Mouse (Mus musculus) forebrain, embryonic 16.5 days (tissue): Measurements from ENCODE around the gene Rpl29. TPM values are rescaled to one million over a fixed set of nuclear protein-coding genes. Genes with fewer than 3 reads are reported as not detected.

Experiments used
- ATAC-seq: fragments of 200-750 bp; cut with Nextera tagmentation; 2 replicates; pipeline ENCODE4 v1.8.0; 2017; ENCODE audit warnings: mild to moderate bottlenecking, moderate library complexity
- H3K27ac ChIP-seq: fragments of 300-500 bp; sonication (generic); 2 replicates; pipeline ENCODE4 v1.5.1; 2014; ENCODE audit warnings: low read length, control low read depth
- H3K27me3 ChIP-seq: fragments of 300-500 bp; sonication (generic); replicated peaks from 2 replicates; pipeline ENCODE4 v1.6.1; 2014; ENCODE audit warnings: low read length; ENCODE audit not compliant: control insufficient read depth, insufficient read depth
- H3K36me3 ChIP-seq: fragments of 300-500 bp; sonication (generic); 2 replicates; pipeline ENCODE4 v1.6.1; 2014; ENCODE audit not compliant: control insufficient read depth, insufficient read depth
- H3K4me1 ChIP-seq: fragments of 300-500 bp; sonication (generic); replicated peaks from 2 replicates; pipeline ENCODE4 v1.6.1; 2014; ENCODE audit warnings: low read length; ENCODE audit not compliant: control insufficient read depth, insufficient read depth
- H3K4me2 ChIP-seq: fragments of 300-500 bp; sonication (generic); 2 replicates; pipeline ENCODE4 v1.6.1; 2014; ENCODE audit warnings: mild to moderate bottlenecking, low read length, control low read depth
- H3K4me3 ChIP-seq: fragments of 300-500 bp; sonication (generic); replicated peaks from 2 replicates; pipeline ENCODE4 v1.5.1; 2014; ENCODE audit warnings: mild to moderate bottlenecking, low read length, control low read depth
- H3K9ac ChIP-seq: fragments of 300-500 bp; sonication (generic); replicated peaks from 2 replicates; pipeline ENCODE4 v1.6.1; 2014; ENCODE audit warnings: low read depth, low read length, control low read depth
- H3K9me3 ChIP-seq: fragments of 300-500 bp; sonication (generic); 2 replicates; pipeline ENCODE4 v1.6.1; 2016; ENCODE audit warnings: low read length; ENCODE audit not compliant: control insufficient read depth
- WGBS: fragments of 180-500 bp; shearing (Covaris S2); extraction: QIAGEN DNeasy Blood & Tissue Kit; methylation state at CpG from one replicate; pipeline ENCODE4 v1.1.7; 2014; 5-methylcytosine and 5-hydroxymethylcytosine counted together
- polyA plus RNA-seq: library from polyadenylated mRNA; unstranded; fragments of >200 nt; fragmentation: Nextera tagmentation; extraction: Ambion mirVana; gene quantifications from 2 replicates; pipeline ENCODE4 v1.2.1, GENCODE M21; 2015

Gene Rpl29
- polyA plus RNA-seq, 1 experiment from 2014 or later = 591 TPM

GRCm38 (mm10) chr9:106436566-106436965 is 7.3 kb downstream of the Rpl29 start:
- Histone ChIP-seq H3K27ac (no peak overlapping the region), H3K9ac (no peak overlapping the region), H3K4me3 (no peak overlapping the region), H3K4me1 (peaks cover 16% of the 10 kb centered on the region), H3K4me2 (no peak overlapping the region), H3K27me3 (no peaks in the 10 kb centered on the region), H3K36me3 (peaks cover 10% of the 10 kb centered on the region; the same call in 1 of the 2 replicates), H3K9me3 (no peaks in the 10 kb centered on the region)
- WGBS = 85% methylated on average over 9 of the region's 9 CpGs
- ATAC-seq = no peak

GRCm38 (mm10) chr9:106442680-106443079 is 13.4 kb downstream of the Rpl29 start:
- no peak for ATAC-seq
- no peaks in the 10 kb centered on the region for H3K27me3 ChIP-seq
- 78% methylated on average over 5 of the region's 5 CpGs for WGBS
- H3K36me3 ChIP-seq = no peaks in the 10 kb centered on the region
- no peak overlapping the region for H3K4me3 ChIP-seq
- H3K9ac ChIP-seq = no peak overlapping the region
- H3K4me1 ChIP-seq = peaks cover 23% of the 10 kb centered on the region
- H3K4me2 ChIP-seq = no peak overlapping the region
- H3K27ac ChIP-seq = no peak overlapping the region
- H3K9me3 ChIP-seq = no peaks in the 10 kb centered on the region

GRCm38 (mm10) chr9:106444836-106445235 is 15.6 kb downstream of the Rpl29 start:
- H3K4me1 ChIP-seq = peaks cover 26% of the 10 kb centered on the region
- H3K4me3 ChIP-seq = no peak overlapping the region
- ATAC-seq = no peak
- no peaks in the 10 kb centered on the region for H3K36me3 ChIP-seq
- H3K9ac ChIP-seq = no peak overlapping the region
- 87% methylated on average over 4 of the region's 4 CpGs for WGBS
- no peaks in the 10 kb centered on the region for H3K27me3 ChIP-seq
- H3K4me2 ChIP-seq = no peak overlapping the region
- H3K27ac ChIP-seq = no peak overlapping the region
- H3K9me3 ChIP-seq = no peaks in the 10 kb centered on the region

- no peaks in the 10 kb centered on the region for H3K27me3 ChIP-seq
- ATAC-seq = peak; percentile 82
- H3K27ac ChIP-seq = peak within 1 kb of the TSS; percentile 58
- peak within 1 kb of the TSS; percentile 61 for H3K4me3 ChIP-seq
- H3K9me3 ChIP-seq = no peaks in the 10 kb centered on the region
- H3K36me3 ChIP-seq = no peaks in the 10 kb centered on the region
- H3K9ac ChIP-seq = peak within 1 kb of the TSS; percentile 76
- WGBS = under 1% methylated on average over 24 of the region's 24 CpGs
- peaks cover 29% of the 10 kb centered on the region for H3K4me1 ChIP-seq
- H3K4me2 ChIP-seq = peak within 1 kb of the TSS; percentile 78
Observed at GRCm38 (mm10) chr9:106447348-106447747, 18.1 kb downstream of the Rpl29 start, which contains the start of the genes Abhd14b and Abhd14a. Gene Abhd14b, plus strand, starts transcription at chr9:106447459. Gene Abhd14a, minus strand, starts transcription at chr9:106447678.

- Histone ChIP-seq H3K36me3 (no peaks in the 10 kb centered on the region), H3K4me2 (peak overlapping the region; percentile 78), H3K4me1 (peaks cover 35% of the 10 kb centered on the region), H3K9ac (peak overlapping the region; percentile 76), H3K27ac (peak overlapping the region; percentile 43), H3K9me3 (no peaks in the 10 kb centered on the region), H3K27me3 (no peaks in the 10 kb centered on the region), H3K4me3 (peak overlapping the region; percentile 61)
- 0 out of 2 replicates have a peak, but pooled peaks have one; percentile 10 for ATAC-seq
- WGBS = 37% methylated on average over 9 of the region's 9 CpGs
Observed at GRCm38 (mm10) chr9:106447951-106448350, 18.7 kb downstream of the Rpl29 start.

GRCm38 (mm10) chr9:106448498-106449031 is 19.3 kb downstream of the Rpl29 start:
- peak overlapping the region; percentile 58 for H3K9ac ChIP-seq
- ATAC-seq = peak; percentile 60
- no peaks in the 10 kb centered on the region for H3K27me3 ChIP-seq
- peak overlapping the region; percentile 44 for H3K4me3 ChIP-seq
- peak overlapping the region; percentile 78 for H3K4me2 ChIP-seq
- WGBS = 1% methylated on average over 23 of the region's 23 CpGs
- no peaks in the 10 kb centered on the region for H3K36me3 ChIP-seq
- H3K4me1 ChIP-seq = peaks cover 38% of the 10 kb centered on the region
- H3K27ac ChIP-seq = no peak overlapping the region
- no peaks in the 10 kb centered on the region for H3K9me3 ChIP-seq

- H3K4me3 ChIP-seq = no peak overlapping the region
- no peak for ATAC-seq
- peaks cover 40% of the 10 kb centered on the region for H3K4me1 ChIP-seq
- no peaks in the 10 kb centered on the region for H3K36me3 ChIP-seq
- H3K9me3 ChIP-seq = no peaks in the 10 kb centered on the region
- WGBS = 92% methylated on average over 8 of the region's 8 CpGs
- H3K27me3 ChIP-seq = no peaks in the 10 kb centered on the region
- H3K27ac ChIP-seq = no peak overlapping the region
- no peak overlapping the region for H3K9ac ChIP-seq
- H3K4me2 ChIP-seq = no peak overlapping the region
Observed at GRCm38 (mm10) chr9:106449947-106450346, 20.7 kb downstream of the Rpl29 start.

GRCm38 (mm10) chr9:106450661-106451060 is 21.4 kb downstream of the Rpl29 start:
- no peaks in the 10 kb centered on the region for H3K36me3 ChIP-seq
- no peak overlapping the region for H3K27ac ChIP-seq
- H3K4me2 ChIP-seq = no peak overlapping the region
- H3K9me3 ChIP-seq = no peaks in the 10 kb centered on the region
- H3K4me1 ChIP-seq = peaks cover 47% of the 10 kb centered on the region
- WGBS = 23% methylated on average over 9 of the region's 9 CpGs
- no peaks in the 10 kb centered on the region for H3K27me3 ChIP-seq
- ATAC-seq = no peak
- no peak overlapping the region for H3K4me3 ChIP-seq
- no peak overlapping the region for H3K9ac ChIP-seq

GRCm38 (mm10) chr9:106451298-106451697 is 22.0 kb downstream of the Rpl29 start:
- H3K4me3 ChIP-seq = no peak overlapping the region
- H3K9ac ChIP-seq = no peak overlapping the region
- H3K4me2 ChIP-seq = no peak overlapping the region
- H3K27ac ChIP-seq = no peak overlapping the region
- ATAC-seq = no peak
- no peaks in the 10 kb centered on the region for H3K36me3 ChIP-seq
- WGBS = 77% methylated on average over 11 of the region's 11 CpGs
- no peaks in the 10 kb centered on the region for H3K27me3 ChIP-seq
- H3K9me3 ChIP-seq = no peaks in the 10 kb centered on the region
- H3K4me1 ChIP-seq = peaks cover 51% of the 10 kb centered on the region

- no peaks in the 10 kb centered on the region for H3K27me3 ChIP-seq
- no peak overlapping the region for H3K4me2 ChIP-seq
- no peaks in the 10 kb centered on the region for H3K36me3 ChIP-seq
- H3K9ac ChIP-seq = no peak overlapping the region
- H3K4me3 ChIP-seq = no peak overlapping the region
- peaks cover 51% of the 10 kb centered on the region for H3K4me1 ChIP-seq
- H3K9me3 ChIP-seq = no peaks in the 10 kb centered on the region
- ATAC-seq = no peak
- 67% methylated on average over 2 of the region's 2 CpGs for WGBS
- no peak overlapping the region for H3K27ac ChIP-seq
Observed at GRCm38 (mm10) chr9:106451899-106452298, 22.6 kb downstream of the Rpl29 start.
